Mouse (Mus musculus) heart, embryonic 16.5 days (tissue): ENCODE measurements around the gene G6pdx. TPM values are rescaled to one million over a fixed set of nuclear protein-coding genes. Genes with fewer than 3 reads are reported as not detected.

Experiments
- ATAC-seq: fragments of 200-750 bp; cut with Nextera tagmentation; replicated peaks from 2 replicates; pipeline ENCODE4 v1.8.0; 2017; ENCODE audit warnings: moderate number of reproducible peaks; ENCODE audit not compliant: insufficient read depth, low FRiP score; ENCODE audit errors: extremely low read depth
- H3K27ac ChIP-seq: fragments of 300-500 bp; sonication (generic); 2 replicates; pipeline ENCODE4 v1.5.1; 2014; ENCODE audit warnings: mild to moderate bottlenecking, low read length, control low read depth, moderate library complexity
- H3K27me3 ChIP-seq: fragments of 300-500 bp; sonication (generic); 2 replicates; pipeline ENCODE4 v1.6.1; 2014; ENCODE audit warnings: low read length, mixed read lengths; ENCODE audit not compliant: control insufficient read depth, insufficient read depth
- H3K36me3 ChIP-seq: fragments of 300-500 bp; sonication (generic); 2 replicates; pipeline ENCODE4 v1.6.1; 2014; ENCODE audit not compliant: control insufficient read depth, insufficient read depth
- H3K4me1 ChIP-seq: fragments of 300-500 bp; sonication (generic); 2 replicates; pipeline ENCODE4 v1.6.1; 2014; ENCODE audit warnings: low read length, mixed read lengths; ENCODE audit not compliant: control insufficient read depth, insufficient read depth
- H3K4me2 ChIP-seq: fragments of 300-500 bp; sonication (generic); 2 replicates; pipeline ENCODE4 v1.6.1; 2014; ENCODE audit warnings: low read depth, mild to moderate bottlenecking, control low read depth, low read length
- H3K4me3 ChIP-seq: fragments of 300-500 bp; sonication (generic); 2 replicates; pipeline ENCODE4 v1.5.1; 2014; ENCODE audit warnings: mild to moderate bottlenecking, control low read depth, low read length
- H3K9ac ChIP-seq: fragments of 300-500 bp; sonication (generic); 2 replicates; pipeline ENCODE4 v1.6.1; 2014; ENCODE audit warnings: low read length, control low read depth
- H3K9me3 ChIP-seq: fragments of 300-500 bp; sonication (generic); replicated peaks from 2 replicates; pipeline ENCODE4 v1.6.1; 2016; ENCODE audit warnings: low read length; ENCODE audit not compliant: control insufficient read depth
- WGBS: fragments of 180-500 bp; shearing (Covaris S2); extraction: QIAGEN DNeasy Blood & Tissue Kit; methylation state at CpG from one replicate; pipeline ENCODE4 v1.1.7; 2014; 5-methylcytosine and 5-hydroxymethylcytosine counted together
- polyA plus RNA-seq: library from polyadenylated mRNA; unstranded; fragments of >200 nt; fragmentation: Nextera tagmentation; extraction: Ambion mirVana; gene quantifications from 2 replicates; pipeline ENCODE4 v1.2.1, GENCODE M21; 2015

Gene G6pdx
- 18.0 and 20.3 TPM in 2 replicates for polyA plus RNA-seq

- 13% methylated on average over 25 of the region's 25 CpGs for WGBS
- ATAC-seq = peak; percentile 79
- Histone ChIP-seq H3K4me2 (peak within 1 kb of the TSS; percentile 77), H3K4me3 (peak within 1 kb of the TSS; percentile 72), H3K27ac (peak within 1 kb of the TSS; percentile 95), H3K36me3 (no peaks in the 10 kb centered on the region; the same call in 1 of the 2 replicates), H3K27me3 (no peaks in the 10 kb centered on the region), H3K4me1 (peaks cover 2% of the 10 kb centered on the region; the same call in 1 of the 2 replicates), H3K9ac (peak within 1 kb of the TSS; percentile 77), H3K9me3 (no peaks in the 10 kb centered on the region)
These were observed at the start of gene G6pdx for GRCm38 (mm10) chrX:74428826-74429276. G6pdx (minus strand) TSS chrX:74429194.

- Histone ChIP-seq H3K27ac (no peak overlapping the region), H3K9me3 (no peaks in the 10 kb centered on the region), H3K9ac (no peak overlapping the region), H3K4me3 (no peak overlapping the region), H3K4me2 (no peak overlapping the region), H3K36me3 (peaks cover 4% of the 10 kb centered on the region; the same call in 1 of the 2 replicates), H3K4me1 (no peaks in the 10 kb centered on the region), H3K27me3 (no peaks in the 10 kb centered on the region)
- ATAC-seq = no peak
- 9% methylated on average over 4 of the region's 4 CpGs for WGBS
These were observed 23.8 kb upstream of the G6pdx start for GRCm38 (mm10) chrX:74452773-74453172.

GRCm38 (mm10) chrX:74451157-74451912, 22.3 kb upstream of the G6pdx start:
- H3K4me2 ChIP-seq = no peak overlapping the region
- ATAC-seq = no peak
- no peaks in the 10 kb centered on the region for H3K9me3 ChIP-seq
- peaks cover 5% of the 10 kb centered on the region; the same call in 1 of the 2 replicates for H3K36me3 ChIP-seq
- H3K27ac ChIP-seq = no peak overlapping the region
- H3K4me1 ChIP-seq = no peaks in the 10 kb centered on the region
- WGBS = 71% methylated on average over 4 of the region's 4 CpGs
- no peak overlapping the region for H3K4me3 ChIP-seq
- no peaks in the 10 kb centered on the region for H3K27me3 ChIP-seq
- H3K9ac ChIP-seq = no peak overlapping the region

GRCm38 (mm10) chrX:74429290-74429821, 362 bp upstream of the G6pdx start:
- Histone ChIP-seq H3K9me3 (no peaks in the 10 kb centered on the region), H3K27ac (peak overlapping the region; percentile 95), H3K4me1 (peaks cover 2% of the 10 kb centered on the region; the same call in 1 of the 2 replicates), H3K9ac (peak overlapping the region; percentile 77), H3K36me3 (peaks cover 4% of the 10 kb centered on the region; the same call in 1 of the 2 replicates), H3K27me3 (no peaks in the 10 kb centered on the region), H3K4me2 (peak overlapping the region; percentile 77), H3K4me3 (peak overlapping the region; percentile 72)
- peak; percentile 71 for ATAC-seq
- WGBS = 22% methylated on average over 22 of the region's 22 CpGs

GRCm38 (mm10) chrX:74428146-74428825, 708 bp downstream of the G6pdx start:
- peak; percentile 5; the same call in 1 of the 2 replicates for ATAC-seq
- Histone ChIP-seq H3K9ac (peak overlapping the region; percentile 77), H3K27ac (no peak overlapping the region; the same call in 1 of the 2 replicates), H3K4me2 (peak overlapping the region; percentile 77), H3K4me3 (peak overlapping the region; percentile 72), H3K36me3 (no peaks in the 10 kb centered on the region), H3K9me3 (no peaks in the 10 kb centered on the region), H3K27me3 (no peaks in the 10 kb centered on the region), H3K4me1 (peaks cover 2% of the 10 kb centered on the region; the same call in 1 of the 2 replicates)
- 20% methylated on average over 35 of the region's 35 CpGs for WGBS

- Histone ChIP-seq H3K4me3 (no peak overlapping the region), H3K4me1 (peaks cover 2% of the 10 kb centered on the region; the same call in 1 of the 2 replicates), H3K4me2 (no peak overlapping the region), H3K27ac (no peak overlapping the region), H3K9me3 (no peaks in the 10 kb centered on the region), H3K27me3 (no peaks in the 10 kb centered on the region), H3K36me3 (no peaks in the 10 kb centered on the region), H3K9ac (no peak overlapping the region)
- 73% methylated on average over 3 of the region's 3 CpGs for WGBS
- ATAC-seq = no peak
These were observed 1.9 kb downstream of the G6pdx start for GRCm38 (mm10) chrX:74427116-74427515.

GRCm38 (mm10) chrX:74426256-74426655, 2.7 kb downstream of the G6pdx start:
- WGBS = 65% methylated on average over 1 of the region's 1 CpGs
- Histone ChIP-seq H3K9ac (no peak overlapping the region), H3K4me1 (peaks cover 2% of the 10 kb centered on the region; the same call in 1 of the 2 replicates), H3K4me3 (no peak overlapping the region), H3K27ac (no peak overlapping the region), H3K4me2 (no peak overlapping the region), H3K9me3 (no peaks in the 10 kb centered on the region), H3K36me3 (no peaks in the 10 kb centered on the region), H3K27me3 (no peaks in the 10 kb centered on the region)
- no peak for ATAC-seq

GRCm38 (mm10) chrX:74425195-74425594, 3.8 kb downstream of the G6pdx start:
- WGBS = 78% methylated on average over 4 of the region's 4 CpGs
- Histone ChIP-seq H3K27me3 (no peaks in the 10 kb centered on the region), H3K9ac (no peak overlapping the region), H3K9me3 (no peaks in the 10 kb centered on the region), H3K27ac (no peak overlapping the region), H3K4me1 (peaks cover 1% of the 10 kb centered on the region; the same call in 1 of the 2 replicates), H3K4me2 (no peak overlapping the region), H3K36me3 (no peaks in the 10 kb centered on the region), H3K4me3 (no peak overlapping the region)
- no peak for ATAC-seq
